Mouse (Mus musculus) cerebellum, postnatal 14 days (tissue): Measurements from ENCODE around the gene Gm17467.
"Not testable (repeated sequence)": the region's sequence is repeated elsewhere in the genome, so short reads cannot be mapped to it uniquely, and the experiment has no call there.

ENCODE experiments used
- DNase-seq, 2 experiments: peaks; one replicate each; pipeline ENCODE4 v3.0.0; 2021; ENCODE audit warnings: mixed read lengths in 2 of 2

The Gm17467 gene

GRCm38 (mm10) chrX:123704691-123705090 lies at the start of gene Gm17467:
Gene Gm17467, minus strand, starts transcription at chrX:123704791.
- not testable (repeated sequence) for DNase-seq
